Mouse (Mus musculus): ENCODE results near the gene Slfn2. TPM values are rescaled to one million over a fixed set of nuclear protein-coding genes. Genes with fewer than 3 reads are reported as not detected.

Slfn2 gene
- polyA plus RNA-seq, 1 experiment, result 0.27 TPM

- TF ChIP-seq MYOD1 (IDR thresholded peaks at IDR 0.05; ENCODE audit: control insufficient read depth, insufficient read length, low read depth) (no peak), CEBPB (IDR thresholded peaks at IDR 0.05; ENCODE audit: low read depth) (no peak), USF1 (IDR thresholded peaks at IDR 0.05; ENCODE audit: low read depth) (no peak), MYOG (IDR thresholded peaks at IDR 0.05; ENCODE audit: control insufficient read depth, extremely low read depth, insufficient read length) (no peak), CTCF (IDR thresholded peaks at IDR 0.05; ENCODE audit: control insufficient read depth, insufficient read depth, insufficient read length) (no peak), MAX (IDR thresholded peaks at IDR 0.05) (no peak), FOSL1 (IDR thresholded peaks at IDR 0.05; ENCODE audit: insufficient read depth, low read length, poor library complexity, severe bottlenecking) (no peak)
- Histone ChIP-seq H3K79me3 (ENCODE audit: low read depth) (no peaks in the 10 kb centered on the region), H3K36me3 (ENCODE audit: control insufficient read depth, insufficient read depth) (no peaks in the 10 kb centered on the region), H3ac (ENCODE audit: control insufficient read depth, insufficient read length, low read depth) (no peak overlapping the region), H3K79me2 (ENCODE audit: control insufficient read depth, insufficient read depth) (no peaks in the 10 kb centered on the region), H3K4me3 (ENCODE audit: insufficient read depth, poor library complexity, severe bottlenecking) (no peak overlapping the region), H3K27me3 (ENCODE audit: control insufficient read depth, insufficient read depth, insufficient read length) (no peaks in the 10 kb centered on the region)
Measured at GRCm38 (mm10) chr11:83039796-83040195, 25.1 kb upstream of the Slfn2 start.

DNA sequence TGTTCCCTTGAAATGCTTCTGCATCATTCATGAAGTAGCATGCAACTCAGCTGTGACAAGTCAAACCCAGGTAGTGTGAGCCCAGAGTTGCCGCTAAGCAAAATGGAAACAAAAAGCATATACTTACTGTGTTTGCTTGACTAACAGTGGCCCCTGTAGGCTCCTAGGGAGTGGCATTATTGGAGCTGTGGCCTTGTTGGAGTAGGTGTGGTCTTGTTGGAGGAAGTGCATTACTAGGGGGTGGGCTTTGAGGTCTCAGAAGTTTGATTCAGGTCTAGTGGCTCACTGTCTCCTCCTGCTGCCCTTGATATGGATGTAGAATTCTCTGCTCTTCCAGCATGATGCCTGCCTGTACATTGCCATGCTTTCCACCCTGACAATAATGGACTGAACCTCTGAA, 24.6 kb upstream of the Slfn2 start:
- TF ChIP-seq CEBPB (IDR thresholded peaks at IDR 0.05; ENCODE audit: low read depth), result no peak
- no peak for TF ChIP-seq CTCF (IDR thresholded peaks at IDR 0.05; ENCODE audit: control insufficient read depth, insufficient read depth, insufficient read length)
- no peak for TF ChIP-seq MYOG (IDR thresholded peaks at IDR 0.05; ENCODE audit: control insufficient read depth, extremely low read depth, insufficient read length)
- no peak for TF ChIP-seq MYOD1 (IDR thresholded peaks at IDR 0.05; ENCODE audit: control insufficient read depth, insufficient read length, low read depth)
- H3K27me3 ChIP-seq (ENCODE audit: control insufficient read depth, insufficient read depth, insufficient read length), result no peaks in the 10 kb centered on the region
- no peak overlapping the region for H3ac ChIP-seq (ENCODE audit: control insufficient read depth, insufficient read length, low read depth)
- no peak overlapping the region for H3K4me3 ChIP-seq (ENCODE audit: insufficient read depth, poor library complexity, severe bottlenecking)
- H3K36me3 ChIP-seq (ENCODE audit: control insufficient read depth, insufficient read depth), result no peaks in the 10 kb centered on the region
- no peaks in the 10 kb centered on the region for H3K79me2 ChIP-seq (ENCODE audit: control insufficient read depth, insufficient read depth)
- no peaks in the 10 kb centered on the region for H3K79me3 ChIP-seq (ENCODE audit: low read depth)

DNA sequence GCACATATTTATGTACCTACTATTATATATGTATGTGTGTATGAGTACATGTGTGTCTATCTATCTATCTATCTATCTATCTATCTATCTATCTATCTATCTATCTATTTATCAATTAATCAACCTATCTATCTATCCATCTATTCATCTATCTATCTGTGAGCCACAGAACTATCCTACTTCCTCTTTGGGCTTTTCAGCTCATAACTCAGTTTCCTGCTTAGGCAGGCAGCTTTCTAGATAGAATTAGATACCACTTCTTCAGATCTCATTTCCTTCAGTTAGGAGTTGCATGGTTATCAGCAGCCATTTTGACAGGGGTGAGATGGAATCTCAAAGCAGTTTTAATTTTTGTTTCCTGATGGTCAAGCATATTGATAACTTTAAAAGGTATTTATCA, 23.9 kb upstream of the Slfn2 start:
- Histone ChIP-seq H3K27me3 (ENCODE audit: control insufficient read depth, insufficient read depth, insufficient read length) (no peaks in the 10 kb centered on the region), H3K79me2 (ENCODE audit: control insufficient read depth, insufficient read depth) (no peaks in the 10 kb centered on the region), H3K79me3 (ENCODE audit: low read depth) (no peaks in the 10 kb centered on the region), H3K4me3 (ENCODE audit: insufficient read depth, poor library complexity, severe bottlenecking) (no peak overlapping the region), H3K36me3 (ENCODE audit: control insufficient read depth, insufficient read depth) (no peaks in the 10 kb centered on the region), H3ac (ENCODE audit: control insufficient read depth, insufficient read length, low read depth) (no peak overlapping the region)
- no peak for TF ChIP-seq CEBPB (IDR thresholded peaks at IDR 0.05; ENCODE audit: low read depth)
- no peak for TF ChIP-seq USF1 (IDR thresholded peaks at IDR 0.05; ENCODE audit: low read depth)
- TF ChIP-seq FOSL1 (IDR thresholded peaks at IDR 0.05; ENCODE audit: insufficient read depth, low read length, poor library complexity, severe bottlenecking), result no peak
- no peak for TF ChIP-seq CTCF (IDR thresholded peaks at IDR 0.05; ENCODE audit: control insufficient read depth, insufficient read depth, insufficient read length)
- TF ChIP-seq MYOG (IDR thresholded peaks at IDR 0.05; ENCODE audit: control insufficient read depth, extremely low read depth, insufficient read length), result no peak
- no peak for TF ChIP-seq MYOD1 (IDR thresholded peaks at IDR 0.05; ENCODE audit: control insufficient read depth, insufficient read length, low read depth)
- TF ChIP-seq MAX (IDR thresholded peaks at IDR 0.05), result no peak

DNA sequence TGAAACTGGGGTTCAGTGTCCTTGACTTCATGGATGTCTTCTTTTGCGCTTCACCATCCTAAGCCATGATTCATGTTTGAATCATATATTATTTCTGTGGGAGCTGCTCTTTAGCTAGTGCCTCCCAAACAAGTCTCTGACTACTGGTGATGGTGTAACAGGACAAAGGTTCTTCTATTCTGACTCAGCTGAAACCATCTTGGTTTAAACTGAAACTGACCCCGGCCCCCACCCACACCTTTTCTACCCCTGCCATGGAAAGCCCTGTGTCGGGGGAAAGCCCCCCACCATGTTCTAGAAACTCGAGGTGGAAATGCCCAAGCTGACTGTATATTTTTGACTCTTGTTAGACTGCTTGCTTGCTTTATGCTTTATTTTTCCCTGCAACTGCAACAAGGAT, 21.0 kb upstream of the Slfn2 start:
- TF ChIP-seq USF1 (IDR thresholded peaks at IDR 0.05; ENCODE audit: low read depth) (no peak), MYOD1 (IDR thresholded peaks at IDR 0.05; ENCODE audit: control insufficient read depth, insufficient read length, low read depth) (no peak), CTCF (IDR thresholded peaks at IDR 0.05; ENCODE audit: control insufficient read depth, insufficient read depth, insufficient read length) (no peak), CEBPB (IDR thresholded peaks at IDR 0.05; ENCODE audit: low read depth) (no peak), FOSL1 (IDR thresholded peaks at IDR 0.05; ENCODE audit: insufficient read depth, low read length, poor library complexity, severe bottlenecking) (no peak), MYOG (IDR thresholded peaks at IDR 0.05; ENCODE audit: control insufficient read depth, extremely low read depth, insufficient read length) (no peak), MAX (IDR thresholded peaks at IDR 0.05) (no peak)

DNA sequence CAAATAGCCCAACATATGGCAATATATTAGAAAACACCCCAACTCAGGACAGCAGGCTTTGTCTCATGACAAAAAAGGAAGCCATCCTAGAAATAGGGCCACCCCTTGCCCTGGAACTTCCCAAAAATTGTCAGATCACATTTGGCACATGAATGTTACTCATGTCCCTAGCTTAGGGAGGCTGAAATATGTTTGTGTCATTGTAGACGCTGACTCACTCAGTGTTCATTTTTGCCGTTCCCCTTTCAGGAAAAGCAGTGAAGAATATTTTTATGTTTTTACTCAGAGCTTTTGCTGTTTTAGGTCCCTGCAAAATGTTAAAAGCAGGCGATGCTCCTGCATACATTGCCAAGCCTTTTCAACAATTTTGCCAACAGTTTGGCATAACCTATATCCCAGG, 19.3 kb upstream of the Slfn2 start:
- H3K27me3 ChIP-seq (ENCODE audit: control insufficient read depth, insufficient read depth, insufficient read length), result no peaks in the 10 kb centered on the region
- no peaks in the 10 kb centered on the region for H3K36me3 ChIP-seq (ENCODE audit: control insufficient read depth, insufficient read depth)
- no peak overlapping the region for H3ac ChIP-seq (ENCODE audit: control insufficient read depth, insufficient read length, low read depth)
- TF ChIP-seq FOSL1 (IDR thresholded peaks at IDR 0.05; ENCODE audit: insufficient read depth, low read length, poor library complexity, severe bottlenecking) (no peak), MAX (IDR thresholded peaks at IDR 0.05) (no peak), CTCF (IDR thresholded peaks at IDR 0.05; ENCODE audit: control insufficient read depth, insufficient read depth, insufficient read length) (no peak), MYOG (IDR thresholded peaks at IDR 0.05; ENCODE audit: control insufficient read depth, extremely low read depth, insufficient read length) (no peak), USF1 (IDR thresholded peaks at IDR 0.05; ENCODE audit: low read depth) (no peak), CEBPB (IDR thresholded peaks at IDR 0.05; ENCODE audit: low read depth) (no peak), MYOD1 (IDR thresholded peaks at IDR 0.05; ENCODE audit: control insufficient read depth, insufficient read length, low read depth) (no peak)
- H3K79me2 ChIP-seq (ENCODE audit: control insufficient read depth, insufficient read depth), result no peaks in the 10 kb centered on the region
- no peaks in the 10 kb centered on the region for H3K79me3 ChIP-seq (ENCODE audit: low read depth)
- H3K4me3 ChIP-seq (ENCODE audit: insufficient read depth, poor library complexity, severe bottlenecking), result no peak overlapping the region

More for the DNA sequence above, 21.0 kb upstream of the Slfn2 start:
- Histone ChIP-seq H3K4me3 (ENCODE audit: insufficient read depth, poor library complexity, severe bottlenecking) (no peak overlapping the region), H3K27me3 (ENCODE audit: control insufficient read depth, insufficient read depth, insufficient read length) (no peaks in the 10 kb centered on the region), H3K36me3 (ENCODE audit: control insufficient read depth, insufficient read depth) (no peaks in the 10 kb centered on the region), H3K79me3 (ENCODE audit: low read depth) (no peaks in the 10 kb centered on the region), H3K79me2 (ENCODE audit: control insufficient read depth, insufficient read depth) (no peaks in the 10 kb centered on the region), H3ac (ENCODE audit: control insufficient read depth, insufficient read length, low read depth) (no peak overlapping the region)

GRCm38 (mm10) chr11:83057863-83058262, 7.0 kb upstream of the Slfn2 start:
- Histone ChIP-seq H3ac (ENCODE audit: control insufficient read depth, insufficient read length, low read depth) (no peak overlapping the region), H3K79me2 (ENCODE audit: control insufficient read depth, insufficient read depth) (no peaks in the 10 kb centered on the region), H3K4me3 (ENCODE audit: insufficient read depth, poor library complexity, severe bottlenecking) (no peak overlapping the region), H3K79me3 (ENCODE audit: low read depth) (no peaks in the 10 kb centered on the region), H3K36me3 (ENCODE audit: control insufficient read depth, insufficient read depth) (no peaks in the 10 kb centered on the region), H3K27me3 (ENCODE audit: control insufficient read depth, insufficient read depth, insufficient read length) (no peaks in the 10 kb centered on the region)
- TF ChIP-seq USF1 (IDR thresholded peaks at IDR 0.05; ENCODE audit: low read depth) (no peak), MYOG (IDR thresholded peaks at IDR 0.05; ENCODE audit: control insufficient read depth, extremely low read depth, insufficient read length) (no peak), MAX (IDR thresholded peaks at IDR 0.05) (no peak), MYOD1 (IDR thresholded peaks at IDR 0.05; ENCODE audit: control insufficient read depth, insufficient read length, low read depth) (no peak), CEBPB (IDR thresholded peaks at IDR 0.05; ENCODE audit: low read depth) (no peak), CTCF (IDR thresholded peaks at IDR 0.05; ENCODE audit: control insufficient read depth, insufficient read depth, insufficient read length) (no peak), FOSL1 (IDR thresholded peaks at IDR 0.05; ENCODE audit: insufficient read depth, low read length, poor library complexity, severe bottlenecking) (no peak)
